Mouse (Mus musculus) ovary, adult 18-20 months (tissue): ENCODE measurements around the gene Ahnak2.
A peak's percentile ranks its signal among the peaks of the same experiment; 100 is the strongest.
"Not testable (repeated sequence)": the region's sequence is repeated elsewhere in the genome, so short reads cannot be mapped to it uniquely, and the experiment has no call there.

Experiments used
- DNase-seq: peaks from one replicate; pipeline ENCODE4 v3.0.0; 2022; ENCODE audit warnings: low spot score, mixed read lengths

Gene Ahnak2

GRCm38 (mm10) chr12:112801864-112802846 is at the start of gene Ahnak2:
TSS of gene Ahnak2 (minus strand) at chr12:112802657.
- DNase-seq: no peak

DNA sequence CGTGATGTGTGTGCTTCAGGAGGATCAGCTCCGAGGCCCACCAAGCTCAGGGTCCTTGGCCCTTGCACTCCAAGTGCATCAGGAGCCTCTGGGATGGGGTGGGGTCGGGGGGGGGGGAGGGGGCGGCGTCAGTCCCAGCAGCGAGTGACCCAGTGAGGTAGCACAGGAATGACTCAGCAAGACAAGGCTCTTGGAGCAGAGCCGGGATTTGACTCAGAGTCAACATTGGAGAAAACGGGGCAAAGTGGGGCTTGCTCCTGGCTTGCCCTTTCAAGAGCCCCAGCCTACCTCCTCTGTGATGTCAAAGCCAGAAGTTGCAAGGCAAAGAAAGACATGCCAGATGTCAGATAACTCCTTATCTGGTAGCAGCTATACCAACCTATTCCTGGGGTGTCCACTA is 48.7 kb upstream of the Ahnak2 start:
- DNase-seq: no peak

DNA sequence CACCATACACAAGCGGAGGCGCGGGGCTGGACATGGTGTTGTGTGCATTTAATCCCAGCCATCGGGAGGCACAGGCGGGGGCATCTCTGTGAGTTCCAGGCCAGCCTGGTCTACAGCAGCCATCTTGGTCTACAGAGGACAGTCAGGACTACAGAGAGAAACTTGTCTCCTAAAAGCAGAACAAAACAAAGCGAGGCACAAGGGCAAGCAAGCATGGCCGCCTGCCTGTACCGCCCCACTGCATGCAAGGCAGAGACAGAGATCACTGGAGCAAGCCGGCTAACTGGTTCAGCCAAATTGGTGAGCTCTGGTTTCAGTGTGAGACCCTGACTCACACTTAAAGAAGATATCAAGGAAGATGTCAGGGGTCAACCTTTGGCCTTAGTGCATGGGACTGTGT is 47.9 kb upstream of the Ahnak2 start:
- no peak for DNase-seq

GRCm38 (mm10) chr12:112849235-112850022 is 47.0 kb upstream of the Ahnak2 start:
- no peak for DNase-seq

DNA sequence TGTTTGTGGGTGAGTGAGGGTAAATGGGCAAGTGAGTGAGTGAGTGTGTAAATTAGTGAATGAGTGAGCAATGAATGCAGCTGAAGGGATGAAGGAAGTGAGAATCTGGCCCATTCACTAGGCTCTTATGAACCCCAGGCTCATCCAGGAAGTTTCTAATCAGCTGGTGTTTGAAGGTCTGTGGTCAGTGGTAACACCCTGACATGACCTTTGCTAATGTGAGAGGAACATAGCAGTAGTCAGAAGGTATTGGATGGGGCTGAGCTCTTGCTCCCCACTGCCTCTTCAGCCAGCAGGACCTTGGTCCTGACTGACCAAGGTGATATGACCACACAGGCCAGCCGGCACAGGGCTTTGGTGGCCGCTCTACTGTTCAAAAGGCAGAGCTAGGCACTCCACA is 45.4 kb upstream of the Ahnak2 start:
- no peak for DNase-seq

- DNase-seq: peak; percentile 48
Observed at GRCm38 (mm10) chr12:112843803-112844202, 41.3 kb upstream of the Ahnak2 start.

DNA sequence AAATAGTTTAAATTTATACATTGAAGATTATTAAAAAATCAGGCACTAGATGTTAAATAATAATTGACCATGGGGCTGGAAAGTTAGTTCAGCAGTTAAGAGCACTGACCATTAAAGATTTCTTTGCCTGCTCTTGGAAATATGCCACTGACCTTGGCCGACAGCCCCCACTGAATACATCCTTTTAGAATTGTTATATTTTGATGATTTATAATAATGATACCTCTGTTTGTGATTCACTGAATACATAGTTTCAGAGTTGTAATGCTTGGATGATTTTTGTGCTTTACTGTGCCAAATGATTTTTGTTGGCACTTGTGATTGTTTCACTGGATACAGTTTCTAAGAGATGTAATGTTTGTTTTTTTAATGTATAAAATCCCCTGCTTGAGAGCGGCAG is 39.7 kb upstream of the Ahnak2 start:
- DNase-seq: not testable (repeated sequence)

DNA sequence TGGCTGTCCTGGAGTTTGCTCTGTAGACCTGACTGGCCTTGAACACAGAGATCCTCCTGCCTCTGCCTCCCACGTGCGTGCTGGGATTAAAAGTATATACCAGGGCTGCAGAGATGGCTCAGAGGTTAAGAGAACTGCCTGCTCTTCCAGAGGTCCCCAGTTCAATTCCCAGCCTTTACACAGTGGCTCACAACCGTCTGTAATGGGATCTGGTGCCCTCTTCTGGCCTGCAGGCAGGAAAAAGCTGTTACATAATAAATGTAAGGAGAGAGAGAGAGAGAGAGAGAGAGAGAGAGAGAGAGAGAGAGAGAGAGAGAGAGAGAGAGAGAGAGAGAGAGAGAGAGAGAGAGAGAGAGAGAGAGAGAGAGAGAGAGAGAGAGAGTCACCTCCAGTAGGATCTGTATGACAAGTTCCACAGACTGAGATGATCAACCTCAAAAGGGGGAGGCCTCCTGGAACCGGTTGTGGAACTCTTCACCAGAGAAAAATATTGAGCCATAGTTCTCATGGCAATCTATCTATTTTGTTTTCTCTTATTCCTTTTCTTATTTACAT is 39.0 kb upstream of the Ahnak2 start:
- not testable (repeated sequence) for DNase-seq

DNA sequence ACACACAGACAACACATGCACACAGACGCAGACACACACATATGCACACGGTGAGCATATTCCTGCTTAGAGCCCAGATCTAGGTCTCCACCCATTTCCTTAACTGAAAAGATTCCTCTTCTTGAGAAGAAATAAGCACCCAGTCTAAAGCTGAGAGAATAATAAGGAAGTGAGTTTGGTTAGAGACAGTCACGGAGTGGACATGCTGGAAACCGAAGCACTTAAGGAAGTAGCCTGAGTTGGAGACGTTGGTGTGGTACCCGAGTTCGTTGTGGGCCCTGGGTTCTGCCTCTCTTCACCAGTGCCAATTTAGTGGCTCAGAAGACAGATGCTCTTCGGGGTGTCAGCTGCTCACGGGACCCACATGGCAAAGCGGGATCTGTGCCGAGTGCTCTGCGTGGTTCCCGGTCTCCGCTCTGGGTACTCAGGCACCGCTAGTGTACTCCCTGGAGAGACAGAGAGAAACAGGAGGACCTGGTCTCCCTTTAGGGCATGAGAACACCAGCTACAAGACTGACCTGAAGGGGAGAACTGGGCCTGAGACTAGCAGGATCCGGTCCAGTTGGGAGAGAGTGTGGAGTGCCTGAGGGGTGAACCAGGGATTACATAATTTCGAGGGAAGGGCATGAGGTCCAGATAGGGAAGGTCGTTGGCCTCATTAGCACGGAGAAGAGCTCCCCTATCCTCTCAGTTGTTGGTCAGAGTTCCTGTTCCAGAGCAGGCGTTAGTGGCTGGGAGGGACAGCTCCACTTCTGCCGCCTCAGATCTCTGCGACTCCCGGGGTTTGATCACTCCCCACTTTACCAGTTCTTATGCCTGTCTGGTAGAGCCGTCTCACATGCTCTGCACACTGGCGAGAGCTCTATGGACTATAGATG is 38.0 kb upstream of the Ahnak2 start:
- DNase-seq: no peak

DNA sequence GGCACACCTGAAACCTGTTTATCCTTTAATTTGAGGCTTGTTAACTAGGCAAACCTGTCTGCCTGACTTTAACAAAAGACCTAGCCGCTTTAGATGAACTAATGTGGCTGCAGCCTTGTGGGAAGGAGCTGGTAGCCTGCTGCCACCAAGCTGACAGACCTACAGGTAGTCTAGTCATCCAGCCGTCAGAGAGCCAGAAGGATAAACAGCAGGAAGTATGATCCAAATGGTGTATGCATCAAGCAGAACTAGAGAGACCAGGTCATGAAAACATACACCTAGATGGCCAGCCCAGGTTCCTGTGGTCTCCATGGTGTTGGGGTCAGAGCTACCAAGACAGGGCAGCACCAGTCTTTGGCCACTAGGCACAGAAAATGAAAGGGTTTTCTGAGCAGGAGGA is 32.6 kb upstream of the Ahnak2 start:
- no peak for DNase-seq

DNA sequence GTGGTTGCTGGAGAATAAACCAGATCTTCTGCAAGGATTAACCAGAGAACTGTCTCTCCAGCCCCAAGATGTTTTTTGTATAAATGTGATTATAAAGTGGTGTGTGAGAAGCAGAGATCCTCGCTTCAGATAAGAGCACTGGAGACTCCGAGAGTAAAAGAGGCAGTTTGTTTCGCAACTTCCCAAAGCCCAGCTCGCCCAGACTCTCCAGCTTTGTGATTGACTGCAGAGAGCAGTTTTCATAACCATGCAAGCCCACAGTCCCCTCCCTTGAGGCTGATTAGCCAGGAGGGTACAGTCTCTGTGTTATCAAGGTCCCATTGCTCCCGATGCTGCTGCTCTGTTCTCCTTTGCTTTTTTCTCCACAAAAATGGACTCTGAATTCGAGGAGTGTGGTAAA is 31.1 kb upstream of the Ahnak2 start:
- DNase-seq: no peak

DNA sequence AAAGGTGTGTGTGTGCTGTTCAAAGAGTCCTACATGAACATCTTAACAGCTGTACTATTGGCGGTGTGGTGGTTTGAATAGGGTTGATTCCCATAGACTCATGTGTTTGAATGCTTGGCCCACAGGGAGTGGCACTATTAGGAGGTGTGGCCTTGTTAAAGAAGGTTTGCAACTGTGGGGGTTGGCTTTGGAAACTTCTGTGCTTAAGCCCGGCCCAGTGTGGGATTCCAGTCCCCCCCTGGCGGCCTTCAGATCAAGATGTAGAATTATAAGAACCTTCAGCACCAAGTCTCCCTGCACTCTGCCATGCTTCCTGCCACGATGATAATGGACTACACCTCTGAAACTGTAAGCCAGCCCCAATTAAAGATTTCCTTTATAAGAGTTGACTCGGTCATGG is 30.0 kb upstream of the Ahnak2 start:
- DNase-seq: no peak

DNA sequence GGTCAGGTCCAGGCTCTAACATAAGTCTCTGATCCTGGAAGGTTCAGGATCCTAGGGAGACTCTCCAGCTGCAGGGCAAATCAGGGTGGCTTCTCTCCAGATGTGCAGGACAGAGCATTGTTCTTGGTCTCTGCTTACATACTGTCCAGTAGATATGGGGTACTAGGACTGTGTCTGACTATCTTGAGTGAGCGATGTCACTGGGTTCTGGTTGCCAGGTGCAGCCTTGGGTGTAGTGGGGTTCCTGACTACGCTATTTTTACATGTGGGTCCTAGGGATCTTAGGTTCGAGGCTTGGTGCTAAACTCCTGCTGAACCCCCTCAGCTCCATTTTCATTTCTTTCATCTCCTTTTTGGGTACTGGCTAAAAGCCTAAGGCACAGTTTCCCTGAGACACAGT is 28.1 kb upstream of the Ahnak2 start:
- DNase-seq: no peak

DNA sequence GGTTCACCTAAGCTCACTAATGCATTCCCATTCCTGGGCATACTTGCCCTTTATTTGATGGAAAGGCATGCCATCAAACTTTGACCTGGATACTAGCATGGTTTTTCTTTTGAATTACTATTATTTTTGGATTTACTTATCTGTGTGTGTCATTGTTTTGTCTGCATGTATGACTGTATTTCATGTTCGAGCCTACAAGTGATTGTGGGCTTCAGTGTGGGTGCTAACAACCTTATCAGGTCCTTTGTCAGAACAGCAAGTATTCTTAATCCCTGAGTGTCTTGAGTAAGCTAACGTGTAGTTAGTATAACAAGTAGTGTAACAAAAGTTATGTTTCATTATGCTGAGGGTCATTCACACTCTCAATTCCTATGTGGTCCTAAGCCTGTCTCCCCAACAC is 27.7 kb upstream of the Ahnak2 start:
- DNase-seq: no peak

GRCm38 (mm10) chr12:112829244-112829864 is 26.9 kb upstream of the Ahnak2 start, which contains the start of gene Cdca4:
TSS of gene Cdca4 (minus strand) at chr12:112829423.
- peak; percentile 96 for DNase-seq

- DNase-seq: no peak
Observed at GRCm38 (mm10) chr12:112828501-112829243, 26.2 kb upstream of the Ahnak2 start.

- no peak for DNase-seq
Observed at GRCm38 (mm10) chr12:112825901-112826300, 23.4 kb upstream of the Ahnak2 start.

GRCm38 (mm10) chr12:112823221-112823620 is 20.8 kb upstream of the Ahnak2 start:
- DNase-seq: no peak

DNA sequence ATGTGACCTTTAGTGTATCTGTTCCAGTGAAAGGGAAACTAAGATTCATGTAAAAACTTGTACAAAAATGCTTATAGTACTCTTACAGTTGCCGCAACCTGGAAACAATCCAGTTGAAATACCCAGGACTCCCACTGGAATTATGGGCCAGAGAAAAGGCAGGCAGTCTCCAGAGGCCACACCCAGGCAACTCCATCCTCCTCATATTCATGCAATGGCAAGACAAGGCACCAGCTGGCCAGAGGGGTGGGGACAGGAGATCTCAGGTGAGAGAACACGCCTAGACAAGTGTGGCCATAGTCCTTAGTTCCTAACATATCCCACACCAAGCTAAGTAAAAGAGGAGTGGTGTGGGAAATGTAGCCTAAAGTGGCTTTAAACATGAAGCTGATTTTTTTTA is 20.2 kb upstream of the Ahnak2 start:
- DNase-seq: no peak

GRCm38 (mm10) chr12:112821974-112822373 is 19.5 kb upstream of the Ahnak2 start:
- DNase-seq: no peak
